In genomic region chr11:97702393-97702745, GRCm38 (mm10) we compare ENCODE assay signal across 8 mouse cellular contexts. TPM values are rescaled to one million over a fixed set of nuclear protein-coding genes. Genes with fewer than 3 reads are reported as not detected.
DNase-seq lines count a peak whose midpoint lies in the region; ATAC-seq and TF ChIP-seq lines count a peak whose summit lies in the region.

No protein-coding gene starts in this region.

- H3K4me2 ChIP-seq in forebrain, embryonic 14.5 days (ENCODE audit: low read length), result peak overlapping the region; percentile 85
- peak overlapping the region; percentile 90 for H3K4me2 ChIP-seq in lung, embryonic 16.5 days (ENCODE audit: low read depth, low read length)

- no peaks in the 10 kb centered on the region for H3K9me3 ChIP-seq in forebrain, embryonic 14.5 days (replicated peaks; ENCODE audit: control insufficient read depth, low read length)
- no peaks in the 10 kb centered on the region for H3K9me3 ChIP-seq in lung, embryonic 16.5 days (ENCODE audit: control insufficient read depth, low read length)

- peak overlapping the region; percentile 78 for H3K27ac ChIP-seq in forebrain, embryonic 14.5 days (ENCODE audit: low read depth, low read length)
- H3K27ac ChIP-seq in lung, embryonic 16.5 days (ENCODE audit: low read length), result peak overlapping the region; percentile 94
- H3K27ac ChIP-seq in thymus, adult 2 months (ENCODE audit: control insufficient read depth, insufficient read depth, low read length), result peak overlapping the region; percentile 7; the same call in 1 of the 2 replicates

- WGBS in forebrain, embryonic 14.5 days, result under 1% methylated on average over 24 of the region's 24 CpGs
- under 1% methylated on average over 24 of the region's 24 CpGs for WGBS in lung, embryonic 16.5 days
- under 1% methylated on average over 24 of the region's 24 CpGs for WGBS in thymus, adult 2 months

- no peaks in the 10 kb centered on the region for H3K27me3 ChIP-seq in forebrain, embryonic 14.5 days (replicated peaks; ENCODE audit: control insufficient read depth, insufficient read depth, low read length)
- H3K27me3 ChIP-seq in lung, embryonic 16.5 days (ENCODE audit: control insufficient read depth, insufficient read depth, low read depth, low read length), result no peaks in the 10 kb centered on the region
- peaks cover 14% of the 10 kb centered on the region; the same call in 1 of the 2 replicates for H3K27me3 ChIP-seq in thymus, adult 2 months (ENCODE audit: control insufficient read depth, insufficient read depth, low read length)

- ATAC-seq in forebrain, embryonic 14.5 days, result peak; percentile 8
- ATAC-seq in lung, embryonic 16.5 days (ENCODE audit: low read depth), result peak; percentile 7

- peaks cover 18% of the 10 kb centered on the region for H3K36me3 ChIP-seq in forebrain, embryonic 14.5 days (ENCODE audit: control insufficient read depth, insufficient read depth, low read length)
- H3K36me3 ChIP-seq in lung, embryonic 16.5 days (ENCODE audit: control insufficient read depth, insufficient read depth, low read length), result peaks cover 10% of the 10 kb centered on the region
- peaks cover 9% of the 10 kb centered on the region for H3K36me3 ChIP-seq in thymus, adult 2 months (ENCODE audit: control insufficient read depth, insufficient read depth, low read length)

- peak overlapping the region; percentile 84 for H3K4me3 ChIP-seq in forebrain, embryonic 14.5 days (ENCODE audit: low read depth, low read length)
- peak overlapping the region; percentile 95 for H3K4me3 ChIP-seq in lung, embryonic 16.5 days (ENCODE audit: low read length)
- H3K4me3 ChIP-seq in thymus, adult 2 months (ENCODE audit: control insufficient read depth, insufficient read depth, low read length), result peak overlapping the region; percentile 69

- no peak for TF ChIP-seq POLR2A in thymus, adult 2 months (IDR thresholded peaks at IDR 0.05; ENCODE audit: control insufficient read depth, extremely low read depth, insufficient read depth, low read length, poor library complexity)

- peaks cover 26% of the 10 kb centered on the region for H3K4me1 ChIP-seq in forebrain, embryonic 14.5 days (ENCODE audit: control insufficient read depth, insufficient read depth, low read length)
- H3K4me1 ChIP-seq in lung, embryonic 16.5 days (replicated peaks; ENCODE audit: control insufficient read depth, insufficient read depth, low read length), result peaks cover 32% of the 10 kb centered on the region
- peaks cover 29% of the 10 kb centered on the region for H3K4me1 ChIP-seq in thymus, adult 2 months (replicated peaks; ENCODE audit: control insufficient read depth, insufficient read depth, low read length)

- DNase-seq in ES-CJ7 (ENCODE audit: low read depth, low spot score), result peak; percentile 77
- peak; percentile 82 for DNase-seq in c-Kit-positive CD71-positive TER-119-positive erythroid progenitor cells, embryonic 14.5 days (ENCODE audit: low spot score)
- peak; percentile 91 for DNase-seq in forebrain, embryonic 14.5 days (ENCODE audit: low spot score)
- peak; percentile 93 to 95 for DNase-seq in heart, postnatal 36 days
- DNase-seq in layer of hippocampus, adult 8-10 months (ENCODE audit: low spot score in 2 of 2), result peak; percentile 89 to 93
- DNase-seq in ovary, adult 18-20 months (ENCODE audit: low spot score), result peak; percentile 69
- peak; percentile 78 for DNase-seq in thymus, adult 2 months

- TF ChIP-seq CTCF in thymus, adult 2 months (IDR thresholded peaks at IDR 0.05; ENCODE audit: borderline replicate concordance, control insufficient read depth, extremely low read depth, insufficient read depth, low read length, poor library complexity), result no peak

- H3K9ac ChIP-seq in forebrain, embryonic 14.5 days (ENCODE audit: low read length), result peak overlapping the region; percentile 68
- H3K9ac ChIP-seq in lung, embryonic 16.5 days (ENCODE audit: low read length), result peak overlapping the region; percentile 79

- intact Hi-C loops in heart, postnatal 36 days (cut with DNase I), result loop anchor here (5.0 kb wide), 1 partner anchor 285 kb away; the partner anchor contains the start of gene Plxdc1

RNA-seq across cellular contexts. Expression of gene Psmb3, which starts 0.8 kb away (rescaled TPM):
- polyA plus RNA-seq in forebrain, embryonic 14.5 days (2014; fragmentation: Nextera tagmentation; extraction: Ambion mirVana), result 530 and 674 TPM in 2 replicates
- total RNA-seq in heart, postnatal 36 days (2021), result 100 to 1,000 TPM; 141 to 151 TPM
- total RNA-seq in layer of hippocampus, adult 8-10 months (2022), result 100 to 1,000 TPM; 121 to 145 (median 133) TPM
- 430 and 457 TPM in 2 replicates for polyA plus RNA-seq in lung, embryonic 16.5 days (2015; fragmentation: Nextera tagmentation; extraction: Ambion mirVana)
- polyA plus RNA-seq in thymus, adult 2 months (2012; rRNA removed), result 421 and 477 TPM in 2 replicates

RNA-seq across cellular contexts. Expression of gene Pcgf2, which starts 2.1 kb away (rescaled TPM):
- polyA plus RNA-seq in forebrain, embryonic 14.5 days (2014; fragmentation: Nextera tagmentation; extraction: Ambion mirVana), result 17.6 and 21.9 TPM in 2 replicates
- total RNA-seq in heart, postnatal 36 days (2021), result 1 to 10 TPM; 5.2 to 7.4 TPM
- total RNA-seq in layer of hippocampus, adult 8-10 months (2022), result 10 to 100 TPM; 23.9 to 35.3 (median 29.0) TPM
- polyA plus RNA-seq in lung, embryonic 16.5 days (2015; fragmentation: Nextera tagmentation; extraction: Ambion mirVana), result 16.2 and 16.5 TPM in 2 replicates
- polyA plus RNA-seq in thymus, adult 2 months (2012; rRNA removed), result 22.6 and 28.2 TPM in 2 replicates

RNA-seq across cellular contexts. Expression of gene Cisd3, which starts 16.7 kb away (rescaled TPM):
- 17.3 and 19.5 TPM in 2 replicates for polyA plus RNA-seq in forebrain, embryonic 14.5 days (2014; fragmentation: Nextera tagmentation; extraction: Ambion mirVana)
- total RNA-seq in heart, postnatal 36 days (2021), result 100 to 1,000 TPM; 146 TPM
- total RNA-seq in layer of hippocampus, adult 8-10 months (2022), result 10 to 100 TPM; 45.2 to 60.0 (median 56.7) TPM
- 57.5 and 66.6 TPM in 2 replicates for polyA plus RNA-seq in lung, embryonic 16.5 days (2015; fragmentation: Nextera tagmentation; extraction: Ambion mirVana)
- polyA plus RNA-seq in thymus, adult 2 months (2012; rRNA removed), result 24.9 and 25.3 TPM in 2 replicates

RNA-seq across cellular contexts. Expression of gene Mllt6, which starts 39.2 kb away (rescaled TPM):
- 5.0 and 5.9 TPM in 2 replicates for polyA plus RNA-seq in forebrain, embryonic 14.5 days (2014; fragmentation: Nextera tagmentation; extraction: Ambion mirVana)
- 10 to 100 TPM; 67.0 to 68.8 TPM for total RNA-seq in heart, postnatal 36 days (2021)
- total RNA-seq in layer of hippocampus, adult 8-10 months (2022), result 100 to 1,000 TPM; 110 to 149 (median 126) TPM
- 3.4 and 4.0 TPM in 2 replicates for polyA plus RNA-seq in lung, embryonic 16.5 days (2015; fragmentation: Nextera tagmentation; extraction: Ambion mirVana)
- polyA plus RNA-seq in thymus, adult 2 months (2012; rRNA removed), result 89.5 and 99.1 TPM in 2 replicates

RNA-seq across cellular contexts. Expression of gene Pip4k2b, which starts 42.1 kb away (rescaled TPM):
- 6.0 and 6.9 TPM in 2 replicates for polyA plus RNA-seq in forebrain, embryonic 14.5 days (2014; fragmentation: Nextera tagmentation; extraction: Ambion mirVana)
- 10 to 100 TPM; 20.6 to 21.7 TPM for total RNA-seq in heart, postnatal 36 days (2021)
- 100 to 1,000 TPM in 3 of 4 experiments, 10 to 100 TPM in 1; 97.5 to 127 (median 109) TPM for total RNA-seq in layer of hippocampus, adult 8-10 months (2022)
- 1.3 and 2.2 TPM in 2 replicates for polyA plus RNA-seq in lung, embryonic 16.5 days (2015; fragmentation: Nextera tagmentation; extraction: Ambion mirVana)
- polyA plus RNA-seq in thymus, adult 2 months (2012; rRNA removed), result 28.2 and 34.8 TPM in 2 replicates

Comparison
In these comparisons a context has a peak if more than half of its experiments do, and no peak if none do; other contexts are left out.
1. Peak in every context shown above with its lines: DNase-seq, ATAC-seq, H3K4me3 ChIP-seq and H3K27ac ChIP-seq.
2. H3K27ac ChIP-seq: peak in every context shown above with its lines; median percentile 94 in lung, embryonic 16.5 days; 78 in forebrain, embryonic 14.5 days; 7 in thymus, adult 2 months.